Comparison of ENCODE assay signal across 14 mouse cellular contexts in genomic region chr4:136714530-136714929, GRCm38 (mm10).
"Had no signal": no experiment of that assay in that cellular context is flagged by ENCODE, and none has a peak within 500 bp of the region (broad histone marks: within the 10 kb centered on the region; RNA-seq: fewer than 3 reads in every experiment).

No protein-coding gene starts in this region.

- H3K4me2 ChIP-seq: limb, embryonic 15.5 days; liver, embryonic 12.5 days; lung, embryonic 14.5 days; neural tube, embryonic 12.5 days had no signal

- H3K36me3 ChIP-seq: limb, embryonic 15.5 days; liver, embryonic 12.5 days had no signal

- H3K4me3 ChIP-seq: limb, embryonic 15.5 days; liver, embryonic 12.5 days; midbrain, embryonic 10.5 days; neural tube, embryonic 12.5 days had no signal

- DNase-seq: kidney, adult 8-10 months; kidney, postnatal 25 days; layer of hippocampus, adult 9-11 months; lung, embryonic 14.5 days; lung, postnatal 10 days; lung, postnatal 4 days; midbrain, embryonic 14.5 days; right cerebral cortex, postnatal 14 days; thymus, adult 18-20 months; thymus, postnatal 25 days had no signal

- H3K9ac ChIP-seq: limb, embryonic 15.5 days; liver, embryonic 12.5 days; lung, embryonic 14.5 days had no signal

- H3K27ac ChIP-seq: limb, embryonic 15.5 days; liver, embryonic 12.5 days; midbrain, embryonic 10.5 days; neural tube, embryonic 12.5 days had no signal

- H3K27me3 ChIP-seq: limb, embryonic 15.5 days; liver, embryonic 12.5 days; neural tube, embryonic 12.5 days had no signal

- H3K9me3 ChIP-seq: limb, embryonic 15.5 days; liver, embryonic 12.5 days; midbrain, embryonic 10.5 days; neural tube, embryonic 12.5 days had no signal

- ATAC-seq: liver, embryonic 12.5 days had no signal
